Mouse (Mus musculus) brain, embryonic 14.5 days (tissue): Measurements from ENCODE around the gene Gm49027.

ENCODE experiments used
- CTCF ChIP-seq: fragments of 200-500 bp; IDR thresholded peaks from 2 replicates; pipeline ENCODE4 v1.5.1; 2012; ENCODE audit warnings: inconsistent platforms, mild to moderate bottlenecking, moderate library complexity, borderline replicate concordance; ENCODE audit not compliant: insufficient read depth, insufficient read length; ENCODE audit errors: extremely low read depth
- POLR2A ChIP-seq: fragments of 200-500 bp; IDR thresholded peaks from 2 replicates; pipeline ENCODE4 v1.6.1; 2012; ENCODE audit warnings: mild to moderate bottlenecking, inconsistent platforms, borderline replicate concordance; ENCODE audit not compliant: poor library complexity, insufficient read depth, insufficient read length, severe bottlenecking; ENCODE audit errors: extremely low read depth

DNA sequence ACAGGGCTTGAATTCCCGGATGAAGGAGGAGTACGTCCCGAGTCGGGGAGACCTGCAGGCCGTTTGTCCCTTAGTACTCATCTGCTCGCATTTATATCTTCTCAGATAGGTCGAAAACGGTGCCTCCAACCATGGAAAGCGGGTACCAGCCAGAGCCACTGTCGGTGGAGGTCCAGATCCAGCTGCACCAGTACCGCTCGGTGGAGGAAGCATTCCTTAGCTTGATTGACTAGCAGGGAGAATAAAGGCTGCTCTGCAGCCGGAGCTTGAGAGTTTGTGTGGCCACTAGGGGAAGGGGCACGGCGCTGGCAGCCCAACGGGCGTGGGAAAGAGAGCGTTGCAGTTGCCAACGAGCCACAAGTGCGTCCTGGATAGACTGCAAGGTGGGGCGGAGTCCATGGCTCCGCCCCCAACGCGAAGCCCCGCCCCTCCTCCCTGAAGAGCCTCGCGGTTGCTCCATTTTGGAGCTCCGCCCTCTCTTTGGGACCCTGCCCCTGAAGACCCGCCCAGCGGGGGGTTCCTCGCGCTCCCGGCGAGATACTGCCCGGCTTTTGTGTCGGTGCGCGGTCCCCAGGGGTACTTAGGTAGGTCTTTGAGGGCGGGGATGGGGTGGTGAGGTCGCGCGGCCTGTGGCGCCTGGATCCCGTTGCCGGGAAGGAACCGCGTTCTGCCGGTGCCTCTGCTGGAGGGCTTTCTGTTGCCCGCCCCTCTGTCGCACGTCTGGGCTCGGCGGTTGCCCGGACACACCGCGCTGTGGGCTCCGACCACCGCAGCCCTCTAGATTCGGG, 17.2 kb downstream of the Gm49027 start:
- TF ChIP-seq POLR2A = peak; percentile 44; the same call in 1 of the 2 replicates
- TF ChIP-seq CTCF = peak; percentile 54
